Mouse (Mus musculus): ENCODE measurements at regions not wholly inside any gene's neighbourhood (a gene's known extent, or its start where the extent isn't known, plus 50 kb on each side); places are given as distances from the start of the nearest gene placed in this dataset.

DNA sequence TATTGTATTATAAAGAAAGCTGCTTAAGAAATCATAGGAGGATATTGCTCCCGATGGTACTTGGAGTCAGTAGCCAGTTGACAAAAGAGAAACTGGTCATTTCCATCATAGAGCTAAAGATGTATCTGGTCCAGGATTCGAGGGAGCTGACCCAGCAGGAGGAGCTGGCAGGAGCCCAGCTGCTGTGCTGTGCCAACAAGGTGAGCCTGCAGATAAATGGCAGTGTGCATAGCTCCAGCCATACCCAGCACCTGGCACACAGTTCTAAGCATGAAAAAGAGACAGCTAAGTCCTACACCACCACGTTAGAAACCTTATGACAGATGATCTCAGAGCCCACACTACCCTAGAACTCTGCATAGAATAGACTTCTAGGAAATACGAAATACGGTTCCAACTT is 64.6 kb upstream of the Krr1 start:
- Histone ChIP-seq H3K4me2 (no peak overlapping the region), H3K9me3 (no peaks in the 10 kb centered on the region), H3K36me3 (no peaks in the 10 kb centered on the region), H3K9ac (no peak overlapping the region), H3K27me3 (no peaks in the 10 kb centered on the region), H3K27ac (no peak overlapping the region), H3K4me3 (no peak overlapping the region), H3K4me1 (replicated peaks) (no peaks in the 10 kb centered on the region)
- 85% methylated on average over 5 of the region's 5 CpGs for WGBS
- no peak for ATAC-seq (ENCODE audit: low FRiP score)

DNA sequence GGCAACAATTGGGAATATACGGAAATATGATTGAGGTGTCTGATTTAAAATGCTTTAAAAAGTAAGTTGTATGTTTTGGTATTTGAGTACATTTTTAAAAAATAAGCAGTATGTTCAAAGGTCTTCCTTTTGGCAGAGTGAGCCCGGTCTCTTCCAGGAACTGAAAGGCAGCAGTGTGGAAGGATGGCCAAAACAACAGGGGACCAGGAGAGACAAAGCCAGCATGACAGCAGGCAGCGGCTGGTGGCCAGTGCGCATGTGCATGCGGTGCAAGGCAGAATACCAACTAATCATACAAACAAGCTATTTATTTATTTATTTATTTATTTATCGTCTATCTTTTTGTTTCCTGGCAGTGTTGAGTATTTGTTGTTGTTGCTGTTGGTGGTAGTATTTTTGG is 59.9 kb upstream of the Krr1 start:
- no peaks in the 10 kb centered on the region for H3K36me3 ChIP-seq
- 76% methylated on average over 6 of the region's 6 CpGs for WGBS
- ATAC-seq (ENCODE audit: low FRiP score): no peak
- H3K4me2 ChIP-seq: no peak overlapping the region
- no peak overlapping the region for H3K27ac ChIP-seq
- H3K4me3 ChIP-seq: no peak overlapping the region
- H3K4me1 ChIP-seq (replicated peaks): 0 out of 2 replicates have a peak, but pooled peaks cover 2% of the 10 kb centered on the region
- H3K9me3 ChIP-seq: no peaks in the 10 kb centered on the region
- H3K27me3 ChIP-seq: no peaks in the 10 kb centered on the region
- no peak overlapping the region for H3K9ac ChIP-seq

DNA sequence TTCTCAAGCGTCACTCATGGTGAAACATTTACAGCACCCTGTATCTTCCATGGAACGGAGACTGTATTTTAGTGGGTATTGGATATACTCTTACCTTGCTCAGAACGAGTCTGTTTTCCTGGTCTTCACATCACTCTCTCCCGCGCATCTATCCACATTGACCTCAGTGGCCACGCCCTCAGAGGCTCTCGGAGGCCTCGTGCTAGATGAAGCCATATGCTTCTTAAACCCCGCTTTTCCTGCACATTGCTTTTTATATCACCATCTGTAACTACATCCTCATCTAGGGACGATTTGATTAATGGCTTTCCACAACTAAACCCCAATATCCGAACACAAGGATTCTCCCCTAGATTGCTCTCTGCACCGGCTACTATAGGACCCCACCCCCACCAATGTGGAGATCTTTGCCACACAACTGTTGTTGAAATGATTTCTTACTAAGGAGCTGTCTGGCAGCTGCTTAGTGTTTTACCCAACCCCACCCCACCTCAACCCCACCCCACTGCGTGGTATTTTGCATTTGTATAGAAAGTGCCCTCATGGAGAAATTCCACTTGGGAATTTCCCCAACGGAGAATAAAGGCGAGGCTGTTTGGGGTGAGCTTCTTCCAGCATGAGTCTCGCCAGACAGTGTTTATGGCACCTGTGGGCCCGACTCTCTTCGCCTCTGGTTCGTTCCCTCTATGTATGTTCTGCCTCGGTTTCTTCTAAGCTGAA is 59.2 kb upstream of the Krr1 start:
- ATAC-seq (ENCODE audit: low FRiP score): no peak
- H3K27ac ChIP-seq: no peak overlapping the region
- H3K4me1 ChIP-seq (replicated peaks): 0 out of 2 replicates have a peak, but pooled peaks cover 2% of the 10 kb centered on the region
- H3K4me3 ChIP-seq: no peak overlapping the region
- H3K27me3 ChIP-seq: no peaks in the 10 kb centered on the region
- H3K9ac ChIP-seq: no peak overlapping the region
- WGBS: 68% methylated on average over 20 of the region's 20 CpGs
- H3K36me3 ChIP-seq: no peaks in the 10 kb centered on the region
- no peak overlapping the region for H3K4me2 ChIP-seq
- no peaks in the 10 kb centered on the region for H3K9me3 ChIP-seq

DNA sequence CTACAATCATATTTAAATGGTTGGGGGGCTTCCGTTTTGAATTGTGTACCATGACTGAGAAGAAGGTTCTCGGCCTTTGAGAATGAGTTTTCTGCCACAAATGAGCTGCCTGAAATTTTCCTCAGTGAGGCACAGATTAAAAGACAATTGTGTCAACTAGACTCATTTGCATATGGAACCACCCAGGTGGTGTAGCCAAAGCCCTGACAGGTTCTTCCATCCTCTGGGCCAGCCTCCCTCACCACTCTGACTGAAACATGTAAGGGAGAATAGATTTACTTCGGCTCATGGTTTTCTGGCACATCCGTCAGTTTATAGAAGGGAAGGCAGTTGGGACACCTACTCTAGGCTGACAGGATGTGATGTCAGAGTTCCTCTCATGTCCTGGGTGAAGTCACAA is 58.2 kb upstream of the Krr1 start:
- H3K4me3 ChIP-seq: no peak overlapping the region
- no peak for ATAC-seq (ENCODE audit: low FRiP score)
- no peaks in the 10 kb centered on the region for H3K27me3 ChIP-seq
- no peaks in the 10 kb centered on the region for H3K36me3 ChIP-seq
- no peak overlapping the region for H3K27ac ChIP-seq
- H3K9ac ChIP-seq: no peak overlapping the region
- 85% methylated on average over 4 of the region's 4 CpGs for WGBS
- H3K4me2 ChIP-seq: no peak overlapping the region
- H3K9me3 ChIP-seq: no peaks in the 10 kb centered on the region
- 0 out of 2 replicates have a peak, but pooled peaks cover 2% of the 10 kb centered on the region for H3K4me1 ChIP-seq (replicated peaks)

DNA sequence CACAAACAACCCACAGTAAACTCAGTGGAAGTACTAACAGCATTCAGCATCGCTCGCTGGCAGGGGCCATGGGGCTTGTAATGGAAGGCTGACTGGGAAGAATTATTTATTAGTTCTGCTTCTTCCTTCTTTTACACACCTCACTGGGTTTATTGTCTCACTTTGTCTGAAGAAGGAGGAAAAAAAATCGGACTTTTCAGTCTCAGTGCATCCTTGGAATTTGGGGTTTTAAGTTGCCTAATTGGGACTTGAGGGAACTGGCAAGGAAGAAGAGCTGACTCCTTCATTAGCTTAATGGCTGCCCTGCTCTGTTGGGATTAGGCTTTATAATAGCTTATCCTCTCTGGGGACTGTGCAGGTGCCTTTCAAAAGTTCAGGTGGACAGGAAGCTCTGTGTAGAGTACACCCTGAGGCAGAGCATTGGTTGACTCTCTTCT is 54.4 kb upstream of the Krr1 start:
- ATAC-seq (ENCODE audit: low FRiP score): no peak
- 21% methylated on average over 3 of the region's 3 CpGs for WGBS
- no peak overlapping the region for H3K4me2 ChIP-seq
- no peak overlapping the region for H3K9ac ChIP-seq
- no peaks in the 10 kb centered on the region for H3K36me3 ChIP-seq
- H3K9me3 ChIP-seq: no peaks in the 10 kb centered on the region
- peaks cover 12% of the 10 kb centered on the region for H3K4me1 ChIP-seq (replicated peaks)
- H3K27me3 ChIP-seq: no peaks in the 10 kb centered on the region
- no peak overlapping the region for H3K27ac ChIP-seq
- no peak overlapping the region for H3K4me3 ChIP-seq

DNA sequence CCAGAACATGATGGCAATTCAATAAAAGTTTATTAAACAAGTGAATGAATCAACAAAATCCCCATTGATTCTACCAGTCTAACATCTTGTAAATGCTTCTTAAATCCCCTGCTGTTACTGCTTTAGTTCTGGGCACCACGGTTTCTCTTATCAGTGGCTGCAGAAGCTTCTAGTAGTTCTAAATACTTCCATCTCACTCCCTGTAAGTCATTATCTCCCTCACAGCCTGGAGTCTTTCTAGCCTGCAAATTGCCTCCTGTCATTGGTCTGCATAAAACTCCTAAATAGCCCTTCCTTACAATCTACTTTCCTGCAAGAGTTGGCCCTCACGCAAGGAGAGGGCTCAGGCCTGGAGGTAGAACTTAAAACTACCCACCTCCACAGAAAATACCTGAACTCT is 53.0 kb upstream of the Krr1 start:
- Histone ChIP-seq H3K9ac (no peak overlapping the region), H3K9me3 (no peaks in the 10 kb centered on the region), H3K36me3 (no peaks in the 10 kb centered on the region), H3K27me3 (no peaks in the 10 kb centered on the region), H3K27ac (no peak overlapping the region), H3K4me3 (no peak overlapping the region), H3K4me1 (replicated peaks) (peaks cover 16% of the 10 kb centered on the region), H3K4me2 (no peak overlapping the region)
- no peak for ATAC-seq (ENCODE audit: low FRiP score)
- WGBS: 84% methylated on average over 2 of the region's 2 CpGs

DNA sequence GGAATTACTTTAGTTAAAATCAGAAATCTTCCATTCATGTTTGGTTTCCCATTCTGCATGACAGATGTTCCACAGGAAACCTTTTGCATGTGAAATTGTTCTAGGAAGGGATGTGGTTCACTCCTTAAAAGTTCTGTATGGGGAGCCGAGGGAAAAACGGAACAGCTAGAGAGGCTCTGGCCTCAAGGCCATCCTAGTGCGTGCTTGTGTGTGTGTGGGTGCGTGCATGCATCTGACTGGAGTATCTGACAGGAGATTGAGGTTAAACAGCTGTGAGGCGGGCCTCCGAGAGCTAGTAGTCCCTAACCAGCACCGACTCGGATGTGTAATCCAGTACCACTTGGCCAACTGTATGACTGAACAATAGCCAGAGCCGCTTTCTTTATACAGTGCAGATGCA is 51.0 kb upstream of the Krr1 start:
- Histone ChIP-seq H3K9me3 (no peaks in the 10 kb centered on the region), H3K9ac (no peak overlapping the region), H3K36me3 (no peaks in the 10 kb centered on the region), H3K4me2 (no peak overlapping the region), H3K27me3 (no peaks in the 10 kb centered on the region), H3K27ac (no peak overlapping the region), H3K4me3 (no peak overlapping the region), H3K4me1 (replicated peaks) (peaks cover 25% of the 10 kb centered on the region)
- WGBS: 88% methylated on average over 9 of the region's 9 CpGs
- no peak for ATAC-seq (ENCODE audit: low FRiP score)

Data from hindbrain, embryonic 13.5 days (tissue).